Mouse (Mus musculus): ENCODE results near the gene Zfp710. TPM values are rescaled to one million over a fixed set of nuclear protein-coding genes. Genes with fewer than 3 reads are reported as not detected.

The Zfp710 gene
- total RNA-seq, 1 experiment: 39.8 TPM

- Histone ChIP-seq H3K9me3 (ENCODE audit: control insufficient read depth, insufficient read depth, low read depth, low read length) (no peaks in the 10 kb centered on the region), H3K27ac (ENCODE audit: insufficient read depth, low read depth, low read length, poor library complexity, severe bottlenecking) (no peak overlapping the region), H3K4me1 (ENCODE audit: control insufficient read depth in 2 of 2, insufficient read depth in 2 of 2, low read length in 2 of 2, poor library complexity in 1 of 2) (peaks cover 13 to 14% of the 10 kb centered on the region in 2 experiments), H3K9ac (ENCODE audit: insufficient read depth, low read depth, low read length, poor library complexity, severe bottlenecking) (no peak overlapping the region), H3K4me3 (ENCODE audit: insufficient read depth in 1 of 2, low read depth in 1 of 2, low read length in 2 of 2, poor library complexity in 1 of 2, severe bottlenecking in 1 of 2) (no peak overlapping the region), H3K36me3 (ENCODE audit: control insufficient read depth, insufficient read depth, low read length, poor library complexity, severe bottlenecking) (no peaks in the 10 kb centered on the region)
- DNase-seq (ENCODE audit: low read depth, low spot score): peak; percentile 81
- TF ChIP-seq ZC3H11A (IDR thresholded peaks at IDR 0.05; ENCODE audit: borderline replicate concordance, low read depth, low read length) (peak; percentile 56), MAFK (IDR thresholded peaks at IDR 0.05; ENCODE audit: insufficient read depth, low read depth, low read length) (no peak), ZNF384 (IDR thresholded peaks at IDR 0.05; ENCODE audit: low read depth, low read length) (no peak; the same call in 1 of the 2 replicates)
- in situ Hi-C loops (cut with MboI; ENCODE audit: low sequenced_read_pairs in 2 of 2, unreplicated experiment in 2 of 2): no loop called here
Measured at GRCm38 (mm10) chr7:80132541-80132940, 107.9 kb downstream of the Zfp710 start.

GRCm38 (mm10) chr7:80134454-80135172 lies 110.0 kb downstream of the Zfp710 start:
- Histone ChIP-seq H3K27ac (ENCODE audit: insufficient read depth, low read depth, low read length, poor library complexity, severe bottlenecking) (no peak overlapping the region), H3K36me3 (ENCODE audit: control insufficient read depth, insufficient read depth, low read length, poor library complexity, severe bottlenecking) (no peaks in the 10 kb centered on the region), H3K4me3 (ENCODE audit: insufficient read depth in 1 of 2, low read depth in 1 of 2, low read length in 2 of 2, poor library complexity in 1 of 2, severe bottlenecking in 1 of 2) (no peak overlapping the region), H3K9ac (ENCODE audit: insufficient read depth, low read depth, low read length, poor library complexity, severe bottlenecking) (no peak overlapping the region), H3K9me3 (ENCODE audit: control insufficient read depth, insufficient read depth, low read depth, low read length) (no peaks in the 10 kb centered on the region), H3K4me1 (ENCODE audit: control insufficient read depth in 2 of 2, insufficient read depth in 2 of 2, low read length in 2 of 2, poor library complexity in 1 of 2) (peaks cover 6 to 7% of the 10 kb centered on the region in 2 experiments; a peak in 2 of 4 replicates)
- no peak for DNase-seq (ENCODE audit: low read depth, low spot score)
- TF ChIP-seq HCFC1 (IDR thresholded peaks at IDR 0.05; ENCODE audit: borderline replicate concordance, insufficient read depth, low read length) (no peak), ZNF384 (IDR thresholded peaks at IDR 0.05; ENCODE audit: low read depth, low read length) (no peak), CHD2 (IDR thresholded peaks at IDR 0.05; ENCODE audit: low read depth, low read length) (no peak), MAFK (IDR thresholded peaks at IDR 0.05; ENCODE audit: insufficient read depth, low read depth, low read length) (no peak), ZC3H11A (IDR thresholded peaks at IDR 0.05; ENCODE audit: borderline replicate concordance, low read depth, low read length) (no peak)
- in situ Hi-C loops (cut with MboI; ENCODE audit: low sequenced_read_pairs in 2 of 2, unreplicated experiment in 2 of 2): no loop called here

- H3K4me3 ChIP-seq (ENCODE audit: insufficient read depth in 1 of 2, low read depth in 1 of 2, low read length in 2 of 2, poor library complexity in 1 of 2, severe bottlenecking in 1 of 2): no peak overlapping the region
- peaks cover 6% of the 10 kb centered on the region in 2 experiments; a peak in 2 of 4 replicates for H3K4me1 ChIP-seq (ENCODE audit: control insufficient read depth in 2 of 2, insufficient read depth in 2 of 2, low read length in 2 of 2, poor library complexity in 1 of 2)
- H3K9me3 ChIP-seq (ENCODE audit: control insufficient read depth, insufficient read depth, low read depth, low read length): no peaks in the 10 kb centered on the region
- H3K9ac ChIP-seq (ENCODE audit: insufficient read depth, low read depth, low read length, poor library complexity, severe bottlenecking): no peak overlapping the region
- TF ChIP-seq ZNF384 (IDR thresholded peaks at IDR 0.05; ENCODE audit: low read depth, low read length) (no peak), CHD2 (IDR thresholded peaks at IDR 0.05; ENCODE audit: low read depth, low read length) (no peak), HCFC1 (IDR thresholded peaks at IDR 0.05; ENCODE audit: borderline replicate concordance, insufficient read depth, low read length) (no peak), ZC3H11A (IDR thresholded peaks at IDR 0.05; ENCODE audit: borderline replicate concordance, low read depth, low read length) (no peak), MAFK (IDR thresholded peaks at IDR 0.05; ENCODE audit: insufficient read depth, low read depth, low read length) (no peak)
- H3K36me3 ChIP-seq (ENCODE audit: control insufficient read depth, insufficient read depth, low read length, poor library complexity, severe bottlenecking): no peaks in the 10 kb centered on the region
- in situ Hi-C loops (cut with MboI; ENCODE audit: low sequenced_read_pairs in 2 of 2, unreplicated experiment in 2 of 2): no loop called here
- DNase-seq (ENCODE audit: low read depth, low spot score): no peak
- H3K27ac ChIP-seq (ENCODE audit: insufficient read depth, low read depth, low read length, poor library complexity, severe bottlenecking): no peak overlapping the region
Measured at GRCm38 (mm10) chr7:80135173-80135532, 110.5 kb downstream of the Zfp710 start.

- Histone ChIP-seq H3K4me3 (ENCODE audit: insufficient read depth in 1 of 2, low read depth in 1 of 2, low read length in 2 of 2, poor library complexity in 1 of 2, severe bottlenecking in 1 of 2) (no peak overlapping the region), H3K4me1 (ENCODE audit: control insufficient read depth in 2 of 2, insufficient read depth in 2 of 2, low read length in 2 of 2, poor library complexity in 1 of 2) (peaks cover 2 to 12% of the 10 kb centered on the region in 2 experiments; a peak in 1 of 4 replicates), H3K27ac (ENCODE audit: insufficient read depth, low read depth, low read length, poor library complexity, severe bottlenecking) (no peak overlapping the region), H3K9me3 (ENCODE audit: control insufficient read depth, insufficient read depth, low read depth, low read length) (no peaks in the 10 kb centered on the region), H3K36me3 (ENCODE audit: control insufficient read depth, insufficient read depth, low read length, poor library complexity, severe bottlenecking) (no peaks in the 10 kb centered on the region), H3K9ac (ENCODE audit: insufficient read depth, low read depth, low read length, poor library complexity, severe bottlenecking) (no peak overlapping the region)
- TF ChIP-seq MAFK (IDR thresholded peaks at IDR 0.05; ENCODE audit: insufficient read depth, low read depth, low read length): no peak
- TF ChIP-seq CHD2 (IDR thresholded peaks at IDR 0.05; ENCODE audit: low read depth, low read length): no peak
- TF ChIP-seq ZNF384 (IDR thresholded peaks at IDR 0.05; ENCODE audit: low read depth, low read length): no peak
- TF ChIP-seq ZC3H11A (IDR thresholded peaks at IDR 0.05; ENCODE audit: borderline replicate concordance, low read depth, low read length): no peak
- no peak for TF ChIP-seq HCFC1 (IDR thresholded peaks at IDR 0.05; ENCODE audit: borderline replicate concordance, insufficient read depth, low read length)
- no peak for DNase-seq (ENCODE audit: low read depth, low spot score)
- in situ Hi-C loops (cut with MboI; ENCODE audit: low sequenced_read_pairs in 2 of 2, unreplicated experiment in 2 of 2): no loop called here
Measured at GRCm38 (mm10) chr7:80138375-80138774, 113.8 kb downstream of the Zfp710 start.

Measured in ES-E14 (cell line).